Mouse (Mus musculus) kidney, postnatal 0 days (tissue): ENCODE results near the gene Prkce. TPM values are rescaled to one million over a fixed set of nuclear protein-coding genes. Genes with fewer than 3 reads are reported as not detected.

Experiments
- ATAC-seq: fragments of 200-750 bp; cut with Nextera tagmentation; replicated peaks from 2 replicates; pipeline ENCODE4 v1.8.0; 2017; ENCODE audit warnings: low read depth, moderate number of reproducible peaks, moderate TSS enrichment, moderate library complexity; ENCODE audit not compliant: low FRiP score
- DNase-seq: peaks from one replicate; pipeline ENCODE4 v3.0.0-alpha.2; 2016; ENCODE audit warnings: low spot score
- H3K27ac ChIP-seq: fragments of 300-500 bp; sonication (generic); 2 replicates; pipeline ENCODE4 v1.5.1; 2014; ENCODE audit warnings: mild to moderate bottlenecking
- H3K27me3 ChIP-seq: fragments of 300-500 bp; sonication (generic); 2 replicates; pipeline ENCODE4 v1.6.1; 2014; ENCODE audit warnings: low read length, mixed read lengths; ENCODE audit not compliant: insufficient read depth
- H3K36me3 ChIP-seq: fragments of 300-500 bp; sonication (generic); 2 replicates; pipeline ENCODE4 v1.6.1; 2014; ENCODE audit warnings: low read length, mixed read lengths; ENCODE audit not compliant: insufficient read depth
- H3K4me1 ChIP-seq: fragments of 300-500 bp; sonication (generic); replicated peaks from 2 replicates; pipeline ENCODE4 v1.6.1; 2014; ENCODE audit warnings: antibody characterized with exemption, low read length, mixed read lengths; ENCODE audit not compliant: insufficient read depth
- H3K4me2 ChIP-seq: fragments of 300-500 bp; sonication (generic); 2 replicates; pipeline ENCODE4 v1.6.1; 2014; ENCODE audit warnings: mild to moderate bottlenecking, low read length, moderate library complexity, mixed read lengths
- H3K4me3 ChIP-seq: fragments of 300-500 bp; sonication (generic); replicated peaks from 2 replicates; pipeline ENCODE4 v1.5.1; 2014; ENCODE audit warnings: low read depth, low read length
- H3K9ac ChIP-seq: fragments of 300-500 bp; sonication (generic); 2 replicates; pipeline ENCODE4 v1.6.1; 2014; ENCODE audit warnings: low read depth, low read length
- H3K9me3 ChIP-seq: fragments of 300-500 bp; sonication (generic); replicated peaks from 2 replicates; pipeline ENCODE4 v1.6.1; 2016; ENCODE audit warnings: low read length, inconsistent platforms, mixed read lengths
- CTCF ChIP-seq: IDR thresholded peaks from 2 replicates; pipeline ENCODE4 v1.5.1; 2016; ENCODE audit warnings: antibody characterized with exemption, low read depth, mild to moderate bottlenecking, moderate library complexity
- WGBS: fragments of 180-500 bp; shearing (Covaris S2); extraction: QIAGEN DNeasy Blood & Tissue Kit; methylation state at CpG from one replicate; pipeline ENCODE4 v1.1.7; 2014; 5-methylcytosine and 5-hydroxymethylcytosine counted together
- polyA plus RNA-seq: library from polyadenylated mRNA; unstranded; fragments of >200 nt; fragmentation: Nextera tagmentation; extraction: Ambion mirVana; gene quantifications from 2 replicates; pipeline ENCODE4 v1.2.1, GENCODE M21; 2015

The Prkce gene
- polyA plus RNA-seq, 1 experiment from 2014 or later: 6.0 TPM

GRCm38 (mm10) chr17:86234587-86235150 is 67.1 kb downstream of the Prkce start:
- Histone ChIP-seq H3K9ac (no peak overlapping the region), H3K36me3 (no peaks in the 10 kb centered on the region), H3K9me3 (no peaks in the 10 kb centered on the region), H3K4me1 (no peaks in the 10 kb centered on the region), H3K4me3 (no peak overlapping the region), H3K27ac (no peak overlapping the region), H3K4me2 (no peak overlapping the region), H3K27me3 (no peaks in the 10 kb centered on the region)
- DNase-seq (no peak), ATAC-seq (no peak)
- 82% methylated on average over 9 of the region's 9 CpGs for WGBS
- no peak for TF ChIP-seq CTCF

GRCm38 (mm10) chr17:86236026-86236712 is 68.6 kb downstream of the Prkce start:
- no peak overlapping the region for H3K9ac ChIP-seq
- H3K4me2 ChIP-seq: no peak overlapping the region
- DNase-seq: peak; percentile 27
- H3K27ac ChIP-seq: no peak overlapping the region
- H3K36me3 ChIP-seq: no peaks in the 10 kb centered on the region
- ATAC-seq: no peak
- H3K4me1 ChIP-seq: no peaks in the 10 kb centered on the region
- no peak for TF ChIP-seq CTCF
- H3K27me3 ChIP-seq: no peaks in the 10 kb centered on the region
- 80% methylated on average over 10 of the region's 10 CpGs for WGBS
- no peaks in the 10 kb centered on the region for H3K9me3 ChIP-seq
- no peak overlapping the region for H3K4me3 ChIP-seq

GRCm38 (mm10) chr17:86236861-86237763 is 69.5 kb downstream of the Prkce start:
- H3K9me3 ChIP-seq: no peaks in the 10 kb centered on the region
- H3K4me1 ChIP-seq: no peaks in the 10 kb centered on the region
- peak; percentile 78 for ATAC-seq
- no peak overlapping the region for H3K27ac ChIP-seq
- H3K4me3 ChIP-seq: no peak overlapping the region
- WGBS: 83% methylated on average over 16 of the region's 16 CpGs
- H3K27me3 ChIP-seq: no peaks in the 10 kb centered on the region
- H3K36me3 ChIP-seq: no peaks in the 10 kb centered on the region
- no peak overlapping the region for H3K4me2 ChIP-seq
- no peak overlapping the region for H3K9ac ChIP-seq
- peak; percentile 10; the same call in 1 of the 2 replicates for TF ChIP-seq CTCF
- DNase-seq: no peak

GRCm38 (mm10) chr17:86242291-86242690 is 74.7 kb downstream of the Prkce start:
- no peaks in the 10 kb centered on the region for H3K4me1 ChIP-seq
- H3K4me3 ChIP-seq: no peak overlapping the region
- no peak overlapping the region for H3K4me2 ChIP-seq
- no peak for TF ChIP-seq CTCF
- no peaks in the 10 kb centered on the region for H3K27me3 ChIP-seq
- DNase-seq: no peak
- no peak overlapping the region for H3K9ac ChIP-seq
- WGBS: 78% methylated on average over 9 of the region's 9 CpGs
- ATAC-seq: no peak
- no peak overlapping the region for H3K27ac ChIP-seq
- no peaks in the 10 kb centered on the region for H3K9me3 ChIP-seq
- H3K36me3 ChIP-seq: no peaks in the 10 kb centered on the region

GRCm38 (mm10) chr17:86243109-86243527 is 75.5 kb downstream of the Prkce start:
- Histone ChIP-seq H3K27ac (no peak overlapping the region), H3K9me3 (no peaks in the 10 kb centered on the region), H3K4me2 (no peak overlapping the region), H3K27me3 (no peaks in the 10 kb centered on the region), H3K9ac (no peak overlapping the region), H3K36me3 (no peaks in the 10 kb centered on the region), H3K4me3 (no peak overlapping the region), H3K4me1 (no peaks in the 10 kb centered on the region)
- DNase-seq (no peak), ATAC-seq (no peak)
- TF ChIP-seq CTCF: no peak
- WGBS: 79% methylated on average over 16 of the region's 16 CpGs

- no peak for TF ChIP-seq CTCF
- Histone ChIP-seq H3K9ac (no peak overlapping the region), H3K36me3 (no peaks in the 10 kb centered on the region), H3K27me3 (no peaks in the 10 kb centered on the region), H3K9me3 (no peaks in the 10 kb centered on the region), H3K4me2 (no peak overlapping the region), H3K4me3 (no peak overlapping the region), H3K4me1 (no peaks in the 10 kb centered on the region), H3K27ac (no peak overlapping the region)
- 93% methylated on average over 5 of the region's 5 CpGs for WGBS
- ATAC-seq (no peak), DNase-seq (no peak)
Observed at GRCm38 (mm10) chr17:86244397-86244796, 76.8 kb downstream of the Prkce start.
